Mouse (Mus musculus) frontal cortex, adult (tissue): Measurements from ENCODE around the gene Acbd6.

Experiments
- ATAC-seq: cut with Nextera tagmentation; 2 replicates; pipeline ENCODE4 v1.9.2; 2017; ENCODE audit warnings: mild to moderate bottlenecking, moderate library complexity, mixed read lengths; ENCODE audit not compliant: low TSS enrichment

Gene Acbd6

DNA sequence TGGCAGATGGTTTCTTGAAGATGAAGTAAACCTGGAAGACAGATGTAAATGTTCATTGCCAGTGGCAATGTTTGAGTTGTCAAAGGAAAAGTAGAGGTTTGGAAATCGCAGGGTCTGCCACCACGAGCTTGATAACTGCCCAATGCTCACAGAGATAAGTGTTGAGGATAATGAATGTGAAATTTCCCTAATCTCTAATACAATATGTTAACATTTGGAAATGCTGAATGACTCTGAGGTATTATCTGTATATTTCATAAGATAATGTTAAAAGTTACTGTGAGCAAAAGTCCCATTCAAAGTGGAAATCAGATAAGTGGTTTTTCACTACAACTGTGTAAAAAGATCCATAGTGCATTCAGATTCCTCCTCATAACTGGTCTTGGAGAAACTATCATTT is 2.8 kb downstream of the Acbd6 start:
- no peak for ATAC-seq

DNA sequence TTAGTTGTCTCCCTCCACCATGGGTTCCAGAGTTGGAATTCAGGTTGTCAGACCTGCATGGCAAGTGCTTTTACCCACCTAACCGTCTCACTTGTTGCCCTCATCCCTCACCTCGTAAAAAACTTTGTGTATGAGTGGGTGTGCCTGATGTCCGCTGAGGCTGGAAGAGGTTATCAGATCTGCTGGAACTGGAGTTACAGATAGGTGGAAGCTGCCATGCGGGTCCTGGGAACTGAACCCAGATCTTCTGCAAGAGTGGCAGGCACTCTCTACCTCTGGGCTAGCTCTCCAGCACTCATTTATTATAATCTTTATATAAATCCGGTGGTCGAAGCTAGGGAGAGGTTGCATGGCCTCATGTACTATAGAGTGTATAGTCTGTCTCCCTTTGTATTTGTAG is 4.3 kb downstream of the Acbd6 start:
- ATAC-seq = no peak

DNA sequence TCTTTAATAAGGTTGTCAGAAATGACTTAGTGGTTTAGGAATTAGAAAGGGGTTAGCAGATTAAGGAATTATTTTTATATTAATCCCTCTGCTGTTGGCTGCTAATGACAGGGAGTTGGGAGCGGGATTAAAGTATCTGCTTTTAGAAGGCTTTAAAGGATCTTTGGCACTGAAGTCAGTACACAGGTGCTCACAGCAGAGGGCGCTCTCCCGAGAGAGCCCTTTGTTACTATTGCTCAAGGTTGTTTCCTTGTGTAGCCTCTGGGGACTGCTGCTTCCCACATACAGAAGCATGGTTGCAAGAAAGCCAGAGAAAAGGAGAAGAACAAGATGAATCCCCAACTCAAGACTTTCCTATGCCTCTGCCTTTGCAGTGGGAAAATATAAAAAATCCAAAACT is 6.8 kb downstream of the Acbd6 start:
- ATAC-seq = peak; percentile 81

DNA sequence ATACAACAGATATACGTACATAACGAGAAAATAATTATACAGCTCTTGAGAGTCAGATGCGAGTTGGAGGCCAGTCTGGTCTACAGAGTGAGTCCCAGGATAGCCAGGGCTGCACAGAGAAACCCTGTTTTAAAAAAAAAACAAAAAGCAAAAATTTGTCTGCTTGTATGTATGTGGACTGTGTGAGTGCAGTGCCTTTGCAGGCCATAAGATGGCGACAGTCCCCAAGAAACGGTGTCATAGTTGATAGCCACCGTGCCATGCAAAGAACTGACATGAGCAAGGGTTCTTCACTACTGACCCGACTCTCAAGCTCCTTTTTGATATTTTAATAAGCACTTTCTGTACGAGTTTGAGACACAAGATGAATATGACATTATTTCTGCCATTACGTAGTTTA is 10.2 kb downstream of the Acbd6 start:
- ATAC-seq = no peak

DNA sequence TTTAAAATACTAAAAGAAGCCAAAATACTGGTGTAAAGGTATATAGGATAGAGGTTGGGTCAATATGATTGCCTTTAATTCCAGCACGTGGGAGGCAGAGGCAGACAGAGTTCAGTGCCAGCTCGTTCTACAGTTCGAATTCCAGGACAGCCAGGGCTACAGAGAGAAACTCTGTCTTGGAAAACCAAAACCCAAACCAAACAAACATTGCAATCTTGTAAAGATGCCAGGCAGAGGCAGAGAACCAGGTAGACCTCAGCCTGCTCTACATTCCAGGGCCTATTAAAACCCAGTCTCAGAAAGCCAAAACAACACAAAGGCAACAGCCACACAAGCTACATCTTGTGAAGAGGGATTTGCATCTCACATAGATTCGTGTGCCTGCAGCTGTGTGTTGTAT is 11.4 kb downstream of the Acbd6 start:
- no peak for ATAC-seq

DNA sequence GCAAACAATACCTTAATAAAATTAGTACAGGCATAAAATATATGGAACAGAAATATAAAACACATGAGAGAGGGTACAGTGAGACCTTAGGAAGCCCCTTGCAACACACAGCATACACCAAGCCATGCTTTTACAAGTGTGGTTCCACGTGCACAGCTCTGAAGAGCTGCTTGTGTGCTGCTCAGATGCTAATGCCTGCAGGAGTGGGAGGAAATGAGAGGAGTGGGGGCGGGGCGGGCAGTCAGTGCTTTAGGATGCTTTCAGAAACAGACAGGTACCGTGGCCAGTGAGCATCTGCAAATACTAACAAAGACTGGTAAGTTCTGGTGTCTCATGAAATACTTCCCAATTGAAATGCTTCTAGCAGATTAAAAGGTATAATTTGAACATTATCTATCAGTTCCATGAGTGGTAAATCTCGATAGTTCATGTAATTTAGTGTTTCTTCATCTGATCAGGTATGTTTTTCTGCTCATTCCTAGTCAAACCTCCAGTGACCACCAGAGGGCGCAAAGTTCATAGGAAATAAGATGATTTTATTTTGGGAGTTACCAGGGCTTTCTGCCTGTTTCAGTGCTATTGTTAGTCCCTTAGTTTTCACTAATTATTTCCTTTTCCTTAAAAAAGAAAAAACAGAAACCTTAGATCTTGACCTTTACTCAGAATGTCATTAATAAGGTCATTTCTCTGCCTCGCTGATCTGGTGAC is 17.2 kb downstream of the Acbd6 start:
- peak; percentile 66 for ATAC-seq

DNA sequence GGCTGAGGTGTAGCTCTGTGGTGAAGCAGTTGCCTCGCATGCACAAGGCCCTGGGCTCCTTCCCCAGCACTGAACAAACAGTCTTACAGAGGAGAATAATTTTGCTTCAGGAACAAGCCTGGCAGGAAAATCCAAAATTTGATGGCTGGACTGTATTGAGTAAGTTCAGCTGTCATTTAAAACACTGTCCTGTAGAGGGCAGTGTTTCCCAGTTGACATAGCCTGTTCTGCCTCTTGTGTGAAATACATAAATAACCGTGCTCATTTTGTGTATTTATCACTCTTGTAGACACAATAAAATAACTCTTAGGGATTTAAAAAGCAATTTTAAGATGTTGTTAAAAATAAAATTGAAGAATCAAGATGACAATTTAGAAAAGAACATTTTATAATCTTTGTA is 18.5 kb downstream of the Acbd6 start:
- peak; percentile 64 for ATAC-seq

DNA sequence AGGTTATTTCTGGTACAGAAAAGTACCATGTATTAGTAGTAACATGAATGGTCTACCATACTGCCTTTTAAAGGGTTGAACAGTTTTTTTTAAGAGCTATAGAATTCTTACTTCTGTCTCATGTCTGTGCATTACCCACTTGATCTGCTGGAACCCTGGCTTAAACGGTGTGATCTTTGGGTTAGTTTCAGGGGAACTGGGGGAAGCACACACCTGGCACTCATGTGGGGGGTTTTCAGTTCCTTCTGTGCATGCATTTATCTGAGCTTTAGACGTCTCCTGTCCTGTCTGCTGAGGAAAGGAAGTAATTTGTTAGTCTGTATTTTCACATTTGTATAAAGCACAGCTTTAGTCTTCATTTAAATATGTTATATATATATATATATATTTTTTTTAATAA is 19.4 kb downstream of the Acbd6 start:
- no peak for ATAC-seq

DNA sequence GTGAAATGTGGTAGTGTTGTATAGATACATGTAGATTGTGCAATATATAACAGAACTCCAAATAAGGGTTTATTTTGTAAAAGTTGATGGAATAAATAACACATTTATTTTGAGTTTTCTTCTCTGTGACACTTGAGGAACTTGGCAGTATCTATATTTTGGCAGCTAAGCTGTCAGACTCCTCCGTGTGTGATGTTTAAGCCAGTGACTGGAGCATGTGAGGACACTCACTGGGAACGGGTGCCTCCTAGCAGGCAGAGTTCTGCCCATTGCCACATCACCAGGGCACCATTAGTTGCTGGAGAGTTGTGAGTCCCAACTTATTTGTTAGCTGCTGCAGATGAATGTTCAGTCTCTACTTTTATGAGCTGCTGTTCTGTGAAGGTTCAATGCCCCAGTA is 30.0 kb downstream of the Acbd6 start:
- ATAC-seq = peak; percentile 50; the same call in 1 of the 2 replicates

DNA sequence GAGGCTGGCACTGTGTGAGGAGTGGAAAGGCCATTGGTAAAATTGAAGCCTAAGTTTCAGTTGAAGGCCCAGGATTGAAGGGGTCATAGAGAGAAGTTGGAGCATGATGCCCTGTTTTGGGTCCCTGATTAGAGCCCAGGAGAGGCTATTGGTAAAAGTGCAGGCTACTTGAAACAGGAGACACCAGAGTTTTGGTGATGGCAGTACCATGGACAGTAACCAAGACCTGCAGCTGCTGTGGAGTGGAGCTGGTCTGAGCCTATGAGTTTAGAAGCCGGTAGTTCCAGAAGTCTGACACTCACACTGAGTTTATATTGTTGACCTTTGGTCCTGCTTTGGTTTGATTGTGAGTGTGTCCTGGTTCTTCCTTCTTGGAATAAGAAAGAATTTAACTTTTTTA is 36.2 kb downstream of the Acbd6 start:
- ATAC-seq = no peak

DNA sequence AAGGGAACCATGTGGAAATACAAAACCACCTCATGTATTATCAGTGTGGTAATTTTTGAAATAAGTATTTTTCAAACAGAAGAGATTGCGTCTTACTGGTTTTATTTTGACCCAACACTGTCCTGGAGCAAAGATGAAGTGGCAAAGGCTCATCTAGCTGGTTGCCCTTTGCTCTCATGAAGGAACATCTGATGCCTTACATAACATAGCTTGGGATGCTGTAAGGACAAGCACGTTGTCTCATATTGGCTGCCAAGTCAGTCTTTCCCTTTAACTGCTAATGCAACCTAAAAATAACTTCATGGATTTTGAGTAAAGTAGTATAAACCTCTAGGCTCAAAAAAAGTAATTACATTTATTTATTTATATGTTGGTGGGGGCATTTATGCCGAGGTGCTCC is 38.7 kb downstream of the Acbd6 start:
- no peak for ATAC-seq

DNA sequence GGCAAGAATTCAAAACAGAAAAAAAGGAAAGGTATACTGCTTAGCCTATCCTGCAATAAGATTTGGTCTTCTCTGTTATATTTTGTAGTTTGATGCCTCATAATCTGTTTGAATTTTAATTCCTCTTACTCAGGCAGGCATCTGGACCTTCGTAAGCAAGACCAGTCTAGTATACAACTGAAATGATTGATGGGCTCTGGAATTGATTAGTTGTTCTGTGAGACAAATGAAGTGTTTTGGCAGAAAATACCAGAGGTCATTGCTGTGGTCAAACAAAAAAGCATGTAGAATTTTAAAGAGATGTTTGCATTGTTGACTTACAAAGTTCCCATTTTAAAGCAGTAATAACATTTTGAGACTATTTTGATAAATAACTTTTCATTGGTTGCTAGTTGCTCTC is 46.8 kb downstream of the Acbd6 start:
- ATAC-seq = no peak

DNA sequence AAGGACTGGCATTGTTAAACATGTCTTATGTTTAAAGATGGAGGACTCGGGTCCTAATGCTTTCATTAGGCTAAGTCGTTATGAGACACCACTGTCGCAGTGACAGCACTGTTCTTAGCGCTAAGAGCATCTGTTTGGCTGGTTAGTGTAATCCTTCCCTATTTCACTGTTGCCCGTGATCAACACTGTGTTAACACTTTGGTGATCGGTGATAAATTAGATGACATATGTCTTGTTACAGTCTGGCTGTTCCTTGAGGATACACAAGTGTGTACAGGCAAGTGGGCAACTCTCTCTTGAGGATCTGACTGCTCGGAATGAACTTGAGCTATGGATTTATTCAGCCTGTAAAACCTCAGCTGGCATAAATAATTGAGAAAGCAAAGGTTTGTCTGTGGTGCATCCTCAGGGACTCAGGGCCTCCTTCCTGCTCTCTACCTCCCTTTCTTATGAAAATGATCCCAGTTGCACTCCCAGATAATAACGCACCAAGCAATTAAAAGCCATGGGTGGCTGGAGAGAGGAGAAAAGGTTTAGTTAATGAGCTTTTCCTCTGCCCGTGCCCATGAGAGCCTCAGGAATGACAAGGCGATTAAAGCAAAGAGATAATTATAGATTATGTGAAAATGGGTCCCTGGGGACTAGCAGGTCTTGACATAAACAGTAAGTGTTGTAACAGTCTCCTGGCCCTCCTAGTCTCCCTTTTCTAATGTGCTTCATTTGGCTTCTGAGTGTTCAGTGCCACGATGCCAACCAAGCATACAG is 47.7 kb downstream of the Acbd6 start:
- no peak for ATAC-seq

DNA sequence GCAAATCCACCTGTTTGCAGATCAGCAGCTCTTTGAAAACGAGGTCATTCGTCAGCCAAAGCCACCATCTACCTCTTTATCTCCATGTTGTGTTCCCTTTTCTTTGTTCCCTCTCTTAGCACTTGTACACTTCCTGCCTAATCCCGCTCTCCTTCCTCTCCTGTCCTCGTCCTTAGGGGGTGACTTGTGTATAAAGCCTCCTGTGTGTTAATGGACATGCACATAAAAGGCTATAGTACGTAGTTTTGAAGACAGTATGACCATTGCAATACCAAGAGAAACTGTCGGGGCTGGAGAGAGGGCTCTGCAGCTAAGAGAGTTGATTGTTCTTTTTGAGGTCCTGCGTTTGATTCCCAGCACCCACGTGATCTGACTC is 48.2 kb downstream of the Acbd6 start:
- ATAC-seq = no peak

DNA sequence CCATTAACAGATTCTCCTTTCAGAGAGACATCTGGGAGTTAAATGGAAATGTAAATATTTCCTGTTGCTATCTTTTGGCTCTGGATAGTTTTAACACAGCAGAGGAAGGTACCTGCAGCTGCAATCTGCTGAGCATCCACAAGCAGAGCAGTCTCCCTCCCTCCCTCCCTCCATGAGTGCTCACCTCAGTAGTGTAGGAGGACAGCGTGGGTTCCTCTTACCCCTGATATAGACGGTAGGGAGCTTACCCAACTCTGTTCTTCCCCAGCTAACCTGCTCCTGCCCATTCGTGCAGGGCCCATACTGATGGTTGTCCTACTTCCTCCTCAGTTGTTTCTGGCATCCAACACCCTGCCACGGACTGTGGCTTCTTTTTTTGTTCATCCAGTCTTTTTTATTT is 50.6 kb downstream of the Acbd6 start:
- ATAC-seq = peak; percentile 73

DNA sequence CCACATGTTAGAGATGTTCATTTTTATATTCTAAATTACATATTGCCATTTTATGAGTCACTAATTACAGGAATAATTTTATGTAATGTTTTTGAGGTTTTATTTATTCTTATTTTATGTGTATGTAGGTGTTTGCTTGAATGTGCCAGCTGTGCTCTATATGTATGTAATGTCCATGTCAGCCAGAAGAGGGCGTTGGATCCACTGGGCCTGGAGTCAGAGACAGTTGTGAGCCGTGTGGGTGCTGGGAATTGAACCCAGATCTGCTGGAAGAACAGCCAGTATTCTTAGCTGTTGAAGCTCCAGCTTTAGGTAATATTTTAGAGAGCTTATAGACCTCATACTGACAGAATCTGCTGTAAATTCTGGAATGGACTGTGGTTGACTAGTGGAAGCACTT is 56.5 kb downstream of the Acbd6 start:
- no peak for ATAC-seq

DNA sequence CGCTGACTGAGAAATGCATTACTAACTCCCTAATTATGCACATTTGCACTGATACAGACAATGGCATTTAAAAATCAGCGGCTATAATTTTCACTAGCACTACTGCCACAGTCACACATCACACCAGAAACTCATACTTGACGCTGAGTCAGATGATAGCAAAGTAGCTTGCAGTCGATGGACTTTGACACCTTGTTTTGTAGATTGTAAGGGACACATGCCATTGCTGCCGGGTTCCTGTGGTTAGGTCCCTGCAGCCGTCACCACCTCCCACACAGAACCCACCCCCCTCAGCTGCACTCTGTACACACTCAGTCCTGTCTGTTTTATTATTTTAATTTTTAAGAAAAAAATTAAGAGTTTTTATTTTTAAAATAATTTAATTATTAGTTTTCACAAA is 63.2 kb downstream of the Acbd6 start:
- no peak for ATAC-seq

DNA sequence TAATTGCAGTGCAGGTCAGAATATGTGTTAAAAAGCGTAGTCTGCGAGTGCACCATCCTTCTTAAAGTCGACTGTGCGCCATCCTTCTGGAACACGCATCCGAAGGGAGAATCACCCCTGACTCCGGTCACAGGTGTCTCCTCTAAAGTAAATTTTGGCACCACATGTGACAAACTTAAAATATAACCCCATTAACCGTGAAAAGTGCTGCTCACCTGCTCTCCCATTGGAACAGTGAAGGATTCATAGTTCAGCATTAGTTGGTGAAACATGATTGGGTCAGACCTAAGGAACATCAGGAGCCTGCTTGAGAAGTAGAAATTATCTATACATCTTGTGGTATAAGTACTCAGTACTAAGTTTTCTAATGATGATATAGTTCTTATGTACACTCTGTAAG is 65.3 kb downstream of the Acbd6 start:
- ATAC-seq = no peak

DNA sequence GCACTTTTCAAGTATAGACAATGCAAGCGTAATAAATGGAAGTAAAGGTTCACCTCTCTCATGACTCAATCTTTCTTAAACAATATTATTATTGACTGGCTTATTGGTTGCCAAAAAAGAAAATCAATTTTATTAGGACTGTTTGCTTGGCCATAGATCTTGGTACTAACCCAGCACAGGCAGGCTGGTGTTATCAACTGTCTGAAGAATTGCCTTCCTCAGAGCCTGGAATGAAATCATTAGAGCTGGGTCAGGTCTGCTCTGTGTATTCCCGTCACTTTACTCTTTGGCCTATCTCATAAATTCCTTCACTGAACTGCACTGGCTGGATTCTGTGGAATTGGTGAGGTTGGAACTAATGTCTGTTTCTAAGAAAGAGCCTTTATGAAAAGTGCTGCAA is 69.8 kb downstream of the Acbd6 start:
- no peak for ATAC-seq

DNA sequence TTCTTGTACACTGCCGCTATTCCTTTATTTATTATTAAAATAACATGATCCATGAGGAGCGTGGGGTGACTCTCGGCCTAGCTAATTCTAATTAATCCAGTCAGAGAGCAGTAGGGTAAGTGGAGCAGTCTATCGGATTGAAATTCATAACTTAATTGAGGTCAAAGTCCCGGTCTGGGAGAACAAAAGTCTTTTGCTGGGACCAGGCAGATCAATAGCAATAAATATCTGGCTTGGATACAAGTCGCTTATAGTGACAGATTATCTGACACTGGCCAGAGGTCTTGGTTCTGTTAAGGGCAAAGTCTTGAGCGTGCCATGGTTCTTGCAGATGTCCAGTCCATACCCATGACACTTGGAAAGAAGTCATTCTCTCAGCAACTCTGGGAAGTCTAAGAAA is 78.7 kb downstream of the Acbd6 start:
- no peak for ATAC-seq

DNA sequence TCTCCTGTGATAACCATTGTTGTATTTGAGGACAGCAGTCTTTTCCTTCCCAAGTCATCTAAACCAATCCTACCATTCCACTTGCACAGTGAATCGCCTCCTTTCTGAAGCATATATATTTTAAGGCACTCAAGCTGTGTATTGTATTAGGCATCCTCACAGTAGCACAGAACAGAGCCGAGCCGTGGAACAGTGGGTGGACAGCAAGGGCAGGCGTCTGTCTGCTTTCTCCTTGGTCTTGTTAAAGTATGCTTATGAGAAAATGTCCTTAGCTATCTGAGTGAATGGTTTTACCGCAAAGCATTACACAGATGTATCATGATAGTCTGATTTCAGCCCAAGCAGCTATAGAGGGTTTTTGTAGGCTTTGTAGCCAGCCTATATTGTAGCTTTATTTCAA is 87.9 kb downstream of the Acbd6 start:
- peak; percentile 86 for ATAC-seq

DNA sequence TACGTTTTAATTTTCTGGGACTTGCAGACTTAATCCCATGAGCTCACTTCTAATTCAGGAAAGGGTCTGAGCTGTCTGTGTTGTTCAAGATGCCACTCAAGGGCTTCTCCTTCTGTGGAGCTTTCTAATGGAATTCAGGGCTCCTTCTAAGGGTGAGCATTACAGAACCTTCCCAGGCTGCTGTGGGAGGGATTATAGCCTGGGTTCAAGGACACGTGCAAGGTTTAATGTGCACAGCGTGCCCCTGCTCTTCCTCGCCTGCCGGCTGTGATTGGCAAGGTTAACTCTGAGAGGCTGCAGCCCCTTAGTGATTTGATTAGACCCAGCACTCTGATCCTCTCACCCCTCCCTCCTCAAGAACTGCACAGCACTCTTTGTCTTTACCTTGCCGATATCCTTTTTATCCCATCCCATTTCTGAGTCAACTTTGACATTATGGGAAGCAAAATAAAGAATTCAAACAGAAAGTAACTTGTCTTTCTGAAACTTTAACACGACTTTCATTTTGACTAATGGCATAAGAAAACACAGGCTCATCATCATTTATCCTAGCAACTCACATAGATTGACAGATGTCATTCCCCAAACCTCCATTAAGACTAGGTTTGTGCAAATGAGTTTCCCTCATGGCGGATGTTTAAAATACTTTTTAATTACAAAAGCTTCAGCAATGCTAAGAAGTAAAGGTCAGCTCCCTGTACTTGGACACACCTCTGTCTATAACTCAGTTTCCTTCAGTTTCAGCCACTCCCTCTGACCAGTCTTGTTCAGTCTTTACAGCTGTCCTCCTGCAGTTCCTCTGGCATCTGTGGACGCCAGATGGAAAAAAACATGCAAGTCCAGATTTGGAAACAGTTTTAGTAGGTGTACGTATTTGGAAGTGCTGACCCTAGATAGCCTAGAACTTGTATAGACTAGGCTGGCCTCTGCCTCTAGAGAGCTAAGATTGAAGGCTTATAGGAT is 88.7 kb downstream of the Acbd6 start:
- no peak for ATAC-seq
